Mouse (Mus musculus) E14TG2a.4 (cell line): Measurements from ENCODE around the gene Twf2.

Source experiments
- CTCF ChIP-seq: conservative IDR thresholded peaks from 2 replicates; pipeline ENCODE4 v1.5.1; 2014; ENCODE audit warnings: low read length
- NANOG ChIP-seq: IDR thresholded peaks from 2 replicates; pipeline ENCODE4 v1.6.1; 2014; ENCODE audit warnings: borderline replicate concordance, low read length, mixed read lengths
- POU5F1 ChIP-seq: IDR thresholded peaks from 2 replicates; pipeline ENCODE4 v1.6.1; 2014; ENCODE audit warnings: low read length, borderline replicate concordance

- TF ChIP-seq CTCF: no peak
- TF ChIP-seq POU5F1: no peak
- no peak for TF ChIP-seq NANOG
Observed at GRCm38 (mm10) chr9:106227790-106228429, 25.0 kb downstream of the Twf2 start.
